Mouse (Mus musculus): ENCODE measurements around the gene C3.

DNA sequence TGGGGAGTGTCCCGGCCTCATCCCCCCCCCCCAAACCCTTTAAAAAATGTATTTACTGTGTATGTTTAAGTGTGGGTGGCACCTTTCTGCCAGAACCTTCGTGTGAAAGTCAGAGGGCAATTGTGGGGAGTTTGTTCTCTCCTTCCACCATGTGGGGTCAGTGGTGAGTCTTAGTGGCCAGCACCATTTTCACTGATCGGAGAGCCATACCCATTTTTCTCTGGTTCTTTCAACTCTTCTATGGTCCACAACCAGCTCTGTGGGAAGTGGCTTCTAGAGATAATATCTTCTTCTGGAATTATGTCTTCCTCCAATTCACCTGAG is 8.1 kb downstream of the C3 start:
- TF ChIP-seq EP300 (IDR thresholded peaks at IDR 0.05; ENCODE audit: insufficient read depth, low read depth, low read length) (no peak), CTCF (IDR thresholded peaks at IDR 0.05) (peak; percentile 66), POLR2A (IDR thresholded peaks at IDR 0.05; ENCODE audit: insufficient read depth, low read depth, low read length) (no peak)

All from heart, adult 2 months (tissue).